Mouse (Mus musculus): ENCODE data around the gene Grm8.

DNA sequence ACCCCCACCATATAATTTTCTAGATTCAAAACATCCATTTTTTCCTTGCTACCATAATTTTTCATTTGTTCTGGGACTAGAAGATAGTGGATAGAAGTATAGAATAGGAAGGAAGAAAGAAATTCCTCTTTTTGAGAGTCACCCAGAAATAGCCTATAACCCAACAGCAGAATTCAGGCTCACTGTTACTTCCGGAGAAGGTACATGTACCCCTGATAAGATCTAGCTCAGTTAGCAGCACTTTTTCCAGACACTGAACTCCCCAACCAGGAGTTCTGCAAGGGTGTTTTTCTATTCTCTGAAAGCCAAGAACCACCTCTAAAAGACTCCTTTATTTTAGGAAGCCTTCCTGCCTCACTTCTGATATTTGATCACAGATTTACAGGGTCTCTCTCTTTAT, 816.4 kb downstream of the Grm8 start:
- no peak for TF ChIP-seq CTCF (IDR thresholded peaks at IDR 0.05)
- no peak for TF ChIP-seq POLR2A (IDR thresholded peaks at IDR 0.05; ENCODE audit: insufficient read depth, low read depth, low read length)

All from heart, adult 2 months (tissue).